Mouse (Mus musculus): ENCODE measurements around the gene Mrc2. TPM values are rescaled to one million over a fixed set of nuclear protein-coding genes. Genes with fewer than 3 reads are reported as not detected.

Mrc2 gene
- polyA plus RNA-seq (2015; fragmentation: Nextera tagmentation; extraction: Ambion mirVana), result 34.5 and 35.7 TPM in 2 replicates

GRCm38 (mm10) chr11:105292124-105293071 is at the start of gene Mrc2:
Mrc2 (plus strand) TSS chr11:105292643.
- H3K4me1 ChIP-seq, result peaks cover 53% of the 10 kb centered on the region
- H3K27ac ChIP-seq (replicated peaks), result peak within 1 kb of the TSS; percentile 97
- ATAC-seq (ENCODE audit: insufficient number of reproducible peaks, low FRiP score, low TSS enrichment, low read depth), result peak; percentile 91
- H3K4me2 ChIP-seq (replicated peaks), result peak within 1 kb of the TSS; percentile 56
- under 1% methylated on average over 73 of the region's 75 CpGs for whole genome bisulfite sequencing
- peaks cover 9% of the 10 kb centered on the region; the same call in 1 of the 2 replicates for H3K36me3 ChIP-seq
- no peaks in the 10 kb centered on the region for H3K9me3 ChIP-seq (replicated peaks)
- H3K9ac ChIP-seq, result peak within 1 kb of the TSS; percentile 82
- H3K27me3 ChIP-seq, result no peaks in the 10 kb centered on the region
- peak within 1 kb of the TSS; percentile 82 for H3K4me3 ChIP-seq (replicated peaks)

GRCm38 (mm10) chr11:105246369-105246768 is 46.1 kb upstream of the Mrc2 start:
- 84% methylated on average over 1 of the region's 1 CpGs for WGBS
- H3K27me3 ChIP-seq, result no peaks in the 10 kb centered on the region
- no peak overlapping the region for H3K4me3 ChIP-seq (replicated peaks)
- ATAC-seq (ENCODE audit: insufficient number of reproducible peaks, low FRiP score, low TSS enrichment, low read depth), result no peak
- no peaks in the 10 kb centered on the region for H3K4me1 ChIP-seq
- no peak overlapping the region for H3K27ac ChIP-seq (replicated peaks)
- H3K4me2 ChIP-seq (replicated peaks), result no peak overlapping the region
- no peak overlapping the region for H3K9ac ChIP-seq
- H3K36me3 ChIP-seq, result peaks cover 60% of the 10 kb centered on the region
- H3K9me3 ChIP-seq (replicated peaks), result no peaks in the 10 kb centered on the region

- Histone ChIP-seq H3K27me3 (no peaks in the 10 kb centered on the region), H3K4me2 (replicated peaks) (no peak overlapping the region), H3K36me3 (peaks cover 59% of the 10 kb centered on the region), H3K4me1 (no peaks in the 10 kb centered on the region), H3K9me3 (replicated peaks) (no peaks in the 10 kb centered on the region), H3K27ac (replicated peaks) (no peak overlapping the region), H3K4me3 (replicated peaks) (no peak overlapping the region), H3K9ac (no peak overlapping the region)
- 88% methylated on average over 6 of the region's 6 CpGs for WGBS
- no peak for ATAC-seq (ENCODE audit: insufficient number of reproducible peaks, low FRiP score, low TSS enrichment, low read depth)
Measured at GRCm38 (mm10) chr11:105246785-105247184, 45.7 kb upstream of the Mrc2 start.

GRCm38 (mm10) chr11:105247321-105247720 is 45.1 kb upstream of the Mrc2 start:
- H3K27ac ChIP-seq (replicated peaks), result no peak overlapping the region
- no peaks in the 10 kb centered on the region for H3K9me3 ChIP-seq (replicated peaks)
- no peak overlapping the region for H3K4me2 ChIP-seq (replicated peaks)
- 92% methylated on average over 5 of the region's 5 CpGs for WGBS
- ATAC-seq (ENCODE audit: insufficient number of reproducible peaks, low FRiP score, low TSS enrichment, low read depth), result no peak
- no peak overlapping the region for H3K9ac ChIP-seq
- no peak overlapping the region for H3K4me3 ChIP-seq (replicated peaks)
- no peaks in the 10 kb centered on the region for H3K4me1 ChIP-seq
- no peaks in the 10 kb centered on the region for H3K27me3 ChIP-seq
- H3K36me3 ChIP-seq, result peaks cover 54% of the 10 kb centered on the region

- H3K36me3 ChIP-seq, result peaks cover 45% of the 10 kb centered on the region
- no peak overlapping the region for H3K9ac ChIP-seq
- H3K9me3 ChIP-seq (replicated peaks), result no peaks in the 10 kb centered on the region
- H3K4me3 ChIP-seq (replicated peaks), result no peak overlapping the region
- ATAC-seq (ENCODE audit: insufficient number of reproducible peaks, low FRiP score, low TSS enrichment, low read depth), result no peak
- H3K27ac ChIP-seq (replicated peaks), result no peak overlapping the region
- no peaks in the 10 kb centered on the region for H3K4me1 ChIP-seq
- 58% methylated on average over 3 of the region's 3 CpGs for WGBS
- no peak overlapping the region for H3K4me2 ChIP-seq (replicated peaks)
- H3K27me3 ChIP-seq, result no peaks in the 10 kb centered on the region
Measured at GRCm38 (mm10) chr11:105259733-105260132, 32.7 kb upstream of the Mrc2 start.

GRCm38 (mm10) chr11:105261116-105261515 is 31.3 kb upstream of the Mrc2 start:
- H3K27ac ChIP-seq (replicated peaks), result 0 out of 2 replicates have a peak overlapping the region, but pooled peaks have one; percentile 3
- no peak overlapping the region for H3K4me3 ChIP-seq (replicated peaks)
- WGBS, result 63% methylated on average over 5 of the region's 5 CpGs
- no peaks in the 10 kb centered on the region for H3K9me3 ChIP-seq (replicated peaks)
- H3K27me3 ChIP-seq, result no peaks in the 10 kb centered on the region
- H3K36me3 ChIP-seq, result peaks cover 36% of the 10 kb centered on the region
- H3K4me1 ChIP-seq, result no peaks in the 10 kb centered on the region
- ATAC-seq (ENCODE audit: insufficient number of reproducible peaks, low FRiP score, low TSS enrichment, low read depth), result no peak
- H3K4me2 ChIP-seq (replicated peaks), result no peak overlapping the region
- no peak overlapping the region for H3K9ac ChIP-seq

GRCm38 (mm10) chr11:105261601-105262351 is 30.7 kb upstream of the Mrc2 start:
- H3K4me3 ChIP-seq (replicated peaks), result no peak overlapping the region
- ATAC-seq (ENCODE audit: insufficient number of reproducible peaks, low FRiP score, low TSS enrichment, low read depth), result no peak; the same call in 1 of the 2 replicates
- 0 out of 2 replicates have a peak overlapping the region, but pooled peaks have one; percentile 3 for H3K27ac ChIP-seq (replicated peaks)
- H3K27me3 ChIP-seq, result no peaks in the 10 kb centered on the region
- no peak overlapping the region for H3K4me2 ChIP-seq (replicated peaks)
- H3K9me3 ChIP-seq (replicated peaks), result no peaks in the 10 kb centered on the region
- 72% methylated on average over 4 of the region's 4 CpGs for WGBS
- no peaks in the 10 kb centered on the region for H3K4me1 ChIP-seq
- H3K36me3 ChIP-seq, result peaks cover 35% of the 10 kb centered on the region
- H3K9ac ChIP-seq, result no peak overlapping the region

GRCm38 (mm10) chr11:105264506-105264905 is 27.9 kb upstream of the Mrc2 start:
- no peaks in the 10 kb centered on the region for H3K27me3 ChIP-seq
- no peak overlapping the region for H3K9ac ChIP-seq
- no peaks in the 10 kb centered on the region for H3K9me3 ChIP-seq (replicated peaks)
- ATAC-seq (ENCODE audit: insufficient number of reproducible peaks, low FRiP score, low TSS enrichment, low read depth), result no peak
- H3K36me3 ChIP-seq, result peaks cover 49% of the 10 kb centered on the region
- no peaks in the 10 kb centered on the region for H3K4me1 ChIP-seq
- H3K4me3 ChIP-seq (replicated peaks), result no peak overlapping the region
- H3K27ac ChIP-seq (replicated peaks), result no peak overlapping the region
- H3K4me2 ChIP-seq (replicated peaks), result no peak overlapping the region

GRCm38 (mm10) chr11:105264988-105265387 is 27.5 kb upstream of the Mrc2 start:
- no peak overlapping the region for H3K27ac ChIP-seq (replicated peaks)
- no peak overlapping the region for H3K9ac ChIP-seq
- H3K36me3 ChIP-seq, result peaks cover 45% of the 10 kb centered on the region
- no peaks in the 10 kb centered on the region for H3K4me1 ChIP-seq
- no peak for ATAC-seq (ENCODE audit: insufficient number of reproducible peaks, low FRiP score, low TSS enrichment, low read depth)
- 72% methylated on average over 3 of the region's 3 CpGs for WGBS
- H3K9me3 ChIP-seq (replicated peaks), result no peaks in the 10 kb centered on the region
- H3K4me2 ChIP-seq (replicated peaks), result no peak overlapping the region
- no peak overlapping the region for H3K4me3 ChIP-seq (replicated peaks)
- H3K27me3 ChIP-seq, result no peaks in the 10 kb centered on the region

GRCm38 (mm10) chr11:105270155-105270554 is 22.3 kb upstream of the Mrc2 start:
- no peak for ATAC-seq (ENCODE audit: insufficient number of reproducible peaks, low FRiP score, low TSS enrichment, low read depth)
- Histone ChIP-seq H3K4me3 (replicated peaks) (no peak overlapping the region), H3K9me3 (replicated peaks) (no peaks in the 10 kb centered on the region), H3K27me3 (no peaks in the 10 kb centered on the region), H3K4me2 (replicated peaks) (no peak overlapping the region), H3K4me1 (no peaks in the 10 kb centered on the region), H3K9ac (no peak overlapping the region), H3K27ac (replicated peaks) (no peak overlapping the region), H3K36me3 (peaks cover 36% of the 10 kb centered on the region)
- 16% methylated on average over 2 of the region's 2 CpGs for WGBS

GRCm38 (mm10) chr11:105280456-105280855 is 12.0 kb upstream of the Mrc2 start:
- WGBS, result 69% methylated on average over 6 of the region's 6 CpGs
- Histone ChIP-seq H3K4me2 (replicated peaks) (no peak overlapping the region), H3K9me3 (replicated peaks) (no peaks in the 10 kb centered on the region), H3K27ac (replicated peaks) (no peak overlapping the region), H3K4me3 (replicated peaks) (no peak overlapping the region), H3K36me3 (peaks cover 46% of the 10 kb centered on the region), H3K27me3 (no peaks in the 10 kb centered on the region), H3K4me1 (peaks cover 21% of the 10 kb centered on the region), H3K9ac (no peak overlapping the region)
- no peak for ATAC-seq (ENCODE audit: insufficient number of reproducible peaks, low FRiP score, low TSS enrichment, low read depth)

Measured in embryonic facial prominence, embryonic 15.5 days (tissue).